ENCODE assay signal across 8 mouse cellular contexts in genomic region chr10:80621940-80622660, GRCm38 (mm10). TPM values are rescaled to one million over a fixed set of nuclear protein-coding genes. Genes with fewer than 3 reads are reported as not detected.
DNase-seq lines count a peak whose midpoint lies in the region; ATAC-seq lines count a peak whose summit lies in the region.

No protein-coding gene starts in this region.

- intact Hi-C loops in gastrocnemius, postnatal 14 days (cut with DNase I; ENCODE audit: low total_unique reads) = no loop called here
- intact Hi-C loops in left cerebral cortex, postnatal 10 days (cut with DNase I) = no loop called here

- peak; percentile 99 to 100 for DNase-seq in adrenal gland, adult (ENCODE audit: inconsistent age in 2 of 2, low spot score in 1 of 2)
- DNase-seq in embryo, embryonic 10.5 days (ENCODE audit: low spot score) = peak; percentile 100
- DNase-seq in gastrocnemius, postnatal 14 days = peak; percentile 99
- DNase-seq in left cerebral cortex, postnatal 10 days (ENCODE audit: extremely low spot score in 1 of 2, low spot score in 2 of 2) = peak; percentile 99 to 100
- DNase-seq in right cerebral cortex, postnatal 25 days = peak; percentile 99
- peak; percentile 98 to 99 for DNase-seq in urinary bladder, postnatal 4 days (ENCODE audit: low spot score in 2 of 2)

- peak; percentile 78 for ATAC-seq in inflammation-experienced regulatory T-cells, adult 6 months
- ATAC-seq in megakaryocyte-erythroid progenitor cell, adult 5-6 weeks (replicated peaks; ENCODE audit: low FRiP score, low TSS enrichment, poor library complexity, severe bottlenecking) = peak; percentile 88

RNA-seq across cellular contexts. Expression of gene Csnk1g2, which starts 0.5 kb away (rescaled TPM):
- 100 to 1,000 TPM in 1 of 2 experiments, 10 to 100 TPM in 1; 94.3 to 105 TPM for total RNA-seq in gastrocnemius, postnatal 14 days (2021)
- 10 to 100 TPM; 11.7 to 16.3 (median 13.2) TPM for polyA plus RNA-seq in inflammation-experienced regulatory T-cells, adult 6 months (2017; shearing (Covaris generic))
- 100 to 1,000 TPM; 156 to 167 TPM for total RNA-seq in left cerebral cortex, postnatal 10 days (2021)
- 70.2 and 93.3 TPM in 2 replicates for total RNA-seq in megakaryocyte-erythroid progenitor cell, adult 5-6 weeks (2014; fragmentation: Nextera tagmentation)
- 117 and 120 TPM in 2 replicates for total RNA-seq in megakaryocyte-erythroid progenitor cell, adult 5-6 weeks (2017)

RNA-seq across cellular contexts. Expression of gene Gm49322, which starts 16.3 kb away (rescaled TPM):
- total RNA-seq in gastrocnemius, postnatal 14 days (2021) = under 1 TPM; 0.18 to 0.27 TPM
- 1 to 10 TPM; 5.3 to 8.4 (median 8.3) TPM for polyA plus RNA-seq in inflammation-experienced regulatory T-cells, adult 6 months (2017; shearing (Covaris generic))
- total RNA-seq in left cerebral cortex, postnatal 10 days (2021) = 1 to 10 TPM; 2.0 to 3.0 TPM
- 0.68 and 1.6 TPM in 2 replicates for total RNA-seq in megakaryocyte-erythroid progenitor cell, adult 5-6 weeks (2014; fragmentation: Nextera tagmentation)
- 0.08 and 0.42 TPM in 2 replicates for total RNA-seq in megakaryocyte-erythroid progenitor cell, adult 5-6 weeks (2017)

RNA-seq across cellular contexts. Expression of gene Adat3, which starts 19.4 kb away (rescaled TPM):
- total RNA-seq in gastrocnemius, postnatal 14 days (2021) = 1 to 10 TPM; 1.2 to 1.5 TPM
- 1 to 10 TPM; 2.6 to 4.2 (median 3.1) TPM for polyA plus RNA-seq in inflammation-experienced regulatory T-cells, adult 6 months (2017; shearing (Covaris generic))
- 1 to 10 TPM; 4.3 TPM for total RNA-seq in left cerebral cortex, postnatal 10 days (2021)
- total RNA-seq in megakaryocyte-erythroid progenitor cell, adult 5-6 weeks (2014; fragmentation: Nextera tagmentation) = 2.7 and 9.1 TPM in 2 replicates
- 11.0 TPM in 1 of 2 replicates, not detected in the other for total RNA-seq in megakaryocyte-erythroid progenitor cell, adult 5-6 weeks (2017)

RNA-seq across cellular contexts. Expression of gene Scamp4, which starts 19.4 kb away (rescaled TPM):
- total RNA-seq in gastrocnemius, postnatal 14 days (2021) = 10 to 100 TPM; 18.3 to 22.0 TPM
- 100 to 1,000 TPM in 2 of 3 experiments, 10 to 100 TPM in 1; 96.2 to 110 (median 108) TPM for polyA plus RNA-seq in inflammation-experienced regulatory T-cells, adult 6 months (2017; shearing (Covaris generic))
- total RNA-seq in left cerebral cortex, postnatal 10 days (2021) = 10 to 100 TPM; 37.5 to 37.9 TPM
- 56.1 and 71.8 TPM in 2 replicates for total RNA-seq in megakaryocyte-erythroid progenitor cell, adult 5-6 weeks (2014; fragmentation: Nextera tagmentation)
- total RNA-seq in megakaryocyte-erythroid progenitor cell, adult 5-6 weeks (2017) = 12.7 and 23.3 TPM in 2 replicates

RNA-seq across cellular contexts. Expression of gene Abhd17a, which starts 32.0 kb away (rescaled TPM):
- 10 to 100 TPM; 55.8 to 57.1 TPM for total RNA-seq in gastrocnemius, postnatal 14 days (2021)
- polyA plus RNA-seq in inflammation-experienced regulatory T-cells, adult 6 months (2017; shearing (Covaris generic)) = 10 to 100 TPM in 2 of 3 experiments, 1 to 10 TPM in 1; 8.6 to 12.0 (median 11.4) TPM
- 100 to 1,000 TPM; 191 to 194 TPM for total RNA-seq in left cerebral cortex, postnatal 10 days (2021)
- 55.0 and 63.1 TPM in 2 replicates for total RNA-seq in megakaryocyte-erythroid progenitor cell, adult 5-6 weeks (2014; fragmentation: Nextera tagmentation)
- 13.7 and 19.4 TPM in 2 replicates for total RNA-seq in megakaryocyte-erythroid progenitor cell, adult 5-6 weeks (2017)

Comparison
In these comparisons a context has a peak if more than half of its experiments do, and no peak if none do; other contexts are left out.
1. Peak in every context shown above with its lines: DNase-seq and ATAC-seq.